Mouse (Mus musculus): ENCODE measurements at regions not wholly inside any gene's neighbourhood (a gene's known extent, or its start where the extent isn't known, plus 50 kb on each side); places are given as distances from the start of the nearest gene placed in this dataset.

DNA sequence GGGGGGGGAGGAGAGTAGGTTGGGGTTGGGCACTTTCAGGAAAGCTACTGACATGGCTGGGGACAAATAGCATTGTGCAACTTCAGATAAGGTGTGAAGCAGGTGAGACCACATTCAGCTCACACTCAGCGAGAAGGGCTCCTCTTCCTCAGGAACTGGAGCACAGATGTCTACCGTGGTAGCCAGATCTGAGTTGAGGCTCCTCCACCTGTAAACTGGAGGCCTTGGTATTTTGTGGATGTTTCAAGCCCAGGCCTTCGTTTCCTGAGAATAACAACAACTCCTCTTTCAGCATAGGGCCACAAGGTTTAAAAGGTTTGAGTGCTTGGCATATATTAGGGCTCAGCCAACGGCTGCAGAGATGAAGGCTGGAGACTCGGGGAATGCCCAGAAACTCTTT lies 232.9 kb downstream of the Rplp1 start:
- Histone ChIP-seq H3K27me3 (peaks cover 17% of the 10 kb centered on the region), H3K4me2 (no peak overlapping the region), H3K4me1 (replicated peaks) (peaks cover 35% of the 10 kb centered on the region), H3K9me3 (no peaks in the 10 kb centered on the region), H3K27ac (replicated peaks) (no peak overlapping the region), H3K9ac (no peak overlapping the region), H3K4me3 (no peak overlapping the region), H3K36me3 (no peaks in the 10 kb centered on the region)
- WGBS, result 74% methylated on average over 5 of the region's 5 CpGs
- ATAC-seq (ENCODE audit: low read depth), result no peak

DNA sequence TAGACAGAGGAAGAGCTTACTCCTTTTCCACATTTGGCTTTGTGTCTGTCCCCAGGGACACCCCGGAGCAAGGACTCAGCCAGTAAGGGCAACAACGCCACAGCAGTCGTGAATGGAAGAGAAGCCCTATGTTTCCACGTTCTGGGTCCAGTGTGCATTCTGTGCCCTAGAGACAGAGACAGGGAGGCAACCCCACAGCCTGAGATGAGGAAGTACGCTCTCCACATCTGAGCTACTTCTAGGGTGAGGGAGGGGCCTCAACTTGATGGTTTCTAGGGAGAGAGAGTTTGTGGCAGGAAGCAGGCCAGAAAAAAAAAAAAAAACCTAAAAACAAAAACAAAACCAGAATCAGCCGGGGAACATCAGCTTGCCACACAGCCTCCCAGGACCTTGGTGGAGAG lies 233.4 kb downstream of the Rplp1 start:
- Histone ChIP-seq H3K36me3 (no peaks in the 10 kb centered on the region), H3K9me3 (no peaks in the 10 kb centered on the region), H3K4me3 (no peak overlapping the region), H3K4me1 (replicated peaks) (peaks cover 40% of the 10 kb centered on the region), H3K27me3 (peaks cover 12% of the 10 kb centered on the region), H3K4me2 (no peak overlapping the region), H3K9ac (no peak overlapping the region), H3K27ac (replicated peaks) (no peak overlapping the region)
- no peak for ATAC-seq (ENCODE audit: low read depth)
- WGBS, result 45% methylated on average over 6 of the region's 6 CpGs

DNA sequence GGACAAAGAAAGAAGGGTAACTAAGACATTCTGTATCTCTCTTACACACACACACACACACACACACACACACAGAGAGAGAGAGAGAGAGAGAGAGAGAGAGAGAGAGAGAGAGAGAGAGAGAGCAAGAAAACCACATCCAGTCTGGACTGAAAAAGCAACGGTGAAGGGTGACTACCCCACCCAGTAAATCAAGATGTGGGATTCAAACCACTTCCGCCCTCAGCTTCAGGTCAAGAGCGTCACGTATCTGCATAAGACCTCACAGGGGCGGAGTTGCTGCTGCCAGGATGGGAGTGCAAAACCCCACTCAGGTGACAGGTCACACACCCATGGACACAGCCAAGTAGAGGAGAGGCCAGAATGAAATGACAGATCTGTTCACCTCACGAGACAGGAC lies 234.7 kb downstream of the Rplp1 start:
- 88% methylated on average over 6 of the region's 6 CpGs for WGBS
- H3K27ac ChIP-seq (replicated peaks), result no peak overlapping the region
- H3K36me3 ChIP-seq, result no peaks in the 10 kb centered on the region
- no peak for ATAC-seq (ENCODE audit: low read depth)
- H3K4me1 ChIP-seq (replicated peaks), result peaks cover 40% of the 10 kb centered on the region
- H3K4me3 ChIP-seq, result no peak overlapping the region
- no peak overlapping the region for H3K9ac ChIP-seq
- H3K9me3 ChIP-seq, result no peaks in the 10 kb centered on the region
- H3K27me3 ChIP-seq, result 0 out of 2 replicates have a peak, but pooled peaks cover 6% of the 10 kb centered on the region
- no peak overlapping the region for H3K4me2 ChIP-seq

DNA sequence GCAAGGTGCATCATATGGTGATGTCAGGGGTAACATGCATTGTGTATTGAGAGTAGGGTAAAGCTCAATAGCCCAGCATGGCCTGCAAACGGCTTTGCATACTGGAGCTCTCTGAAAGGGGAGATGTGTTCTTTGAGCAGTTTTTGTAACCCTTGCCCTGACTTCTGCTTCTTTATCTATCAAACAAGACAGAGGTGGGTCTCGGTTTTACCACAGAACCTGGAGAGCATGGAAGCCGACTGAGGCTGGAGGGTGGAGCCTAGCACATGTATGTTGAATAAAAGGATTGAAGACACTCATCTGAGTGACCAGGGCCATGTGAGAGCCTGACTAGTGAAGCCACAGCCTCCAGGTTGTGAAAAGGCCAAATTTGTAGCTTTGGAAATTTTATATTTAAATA lies 236.7 kb downstream of the Rplp1 start:
- Histone ChIP-seq H3K27ac (replicated peaks) (no peak overlapping the region), H3K27me3 (0 out of 2 replicates have a peak, but pooled peaks cover 8% of the 10 kb centered on the region), H3K4me1 (replicated peaks) (peaks cover 30% of the 10 kb centered on the region), H3K9me3 (no peaks in the 10 kb centered on the region), H3K4me3 (no peak overlapping the region), H3K36me3 (no peaks in the 10 kb centered on the region), H3K4me2 (no peak overlapping the region), H3K9ac (no peak overlapping the region)
- 68% methylated on average over 3 of the region's 3 CpGs for WGBS
- no peak for ATAC-seq (ENCODE audit: low read depth)

DNA sequence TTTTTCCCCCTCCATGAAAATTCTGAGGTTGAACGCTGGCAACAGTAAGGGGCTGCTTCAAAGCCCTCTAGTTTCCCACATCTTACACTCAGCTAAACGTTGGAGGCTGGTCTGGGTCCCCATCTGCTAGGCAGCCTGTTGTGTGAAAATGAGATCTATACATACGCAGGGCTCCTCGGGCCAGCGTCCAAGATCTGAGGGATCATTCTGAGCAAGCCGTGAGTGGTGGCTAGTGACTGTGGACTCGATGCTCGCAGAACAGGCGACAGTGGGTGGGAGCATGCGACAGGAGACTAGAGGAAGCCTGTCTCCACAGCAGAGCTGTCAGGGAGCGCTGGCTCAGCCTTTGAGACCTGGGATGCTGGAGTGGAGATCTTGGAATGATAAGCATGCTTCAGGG lies 237.3 kb downstream of the Rplp1 start:
- Histone ChIP-seq H3K4me1 (replicated peaks) (peaks cover 25% of the 10 kb centered on the region), H3K4me3 (no peak overlapping the region), H3K9me3 (no peaks in the 10 kb centered on the region), H3K4me2 (no peak overlapping the region), H3K9ac (no peak overlapping the region), H3K27ac (replicated peaks) (no peak overlapping the region), H3K36me3 (no peaks in the 10 kb centered on the region), H3K27me3 (0 out of 2 replicates have a peak, but pooled peaks cover 8% of the 10 kb centered on the region)
- no peak for ATAC-seq (ENCODE audit: low read depth)
- WGBS, result 69% methylated on average over 11 of the region's 11 CpGs

DNA sequence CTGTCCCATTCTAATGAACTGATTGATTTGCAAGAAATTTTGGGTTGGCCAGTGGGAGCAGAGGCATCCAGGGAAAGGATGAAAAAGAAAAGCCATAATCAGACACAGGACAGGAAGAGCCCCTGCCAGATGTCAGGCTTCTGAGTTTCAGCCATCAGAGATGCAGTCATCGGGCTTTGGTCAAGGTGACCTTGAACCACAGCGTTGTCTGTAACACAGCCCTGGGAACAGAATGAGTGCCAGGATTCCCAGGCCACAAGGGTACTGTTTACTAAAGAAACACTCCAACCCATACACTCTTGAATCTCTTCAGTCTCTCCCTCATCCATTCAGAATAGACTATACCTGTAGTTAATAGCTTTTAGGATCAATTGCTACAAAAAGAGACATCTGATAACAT lies 239.0 kb downstream of the Rplp1 start:
- no peak overlapping the region for H3K9ac ChIP-seq
- no peaks in the 10 kb centered on the region; the same call in 1 of the 2 replicates for H3K9me3 ChIP-seq
- peaks cover 19% of the 10 kb centered on the region for H3K4me1 ChIP-seq (replicated peaks)
- WGBS, result 83% methylated on average over 2 of the region's 2 CpGs
- H3K4me2 ChIP-seq, result no peak overlapping the region
- H3K27me3 ChIP-seq, result 0 out of 2 replicates have a peak, but pooled peaks cover 8% of the 10 kb centered on the region
- ATAC-seq (ENCODE audit: low read depth), result no peak
- no peak overlapping the region for H3K27ac ChIP-seq (replicated peaks)
- no peaks in the 10 kb centered on the region for H3K36me3 ChIP-seq
- no peak overlapping the region for H3K4me3 ChIP-seq

DNA sequence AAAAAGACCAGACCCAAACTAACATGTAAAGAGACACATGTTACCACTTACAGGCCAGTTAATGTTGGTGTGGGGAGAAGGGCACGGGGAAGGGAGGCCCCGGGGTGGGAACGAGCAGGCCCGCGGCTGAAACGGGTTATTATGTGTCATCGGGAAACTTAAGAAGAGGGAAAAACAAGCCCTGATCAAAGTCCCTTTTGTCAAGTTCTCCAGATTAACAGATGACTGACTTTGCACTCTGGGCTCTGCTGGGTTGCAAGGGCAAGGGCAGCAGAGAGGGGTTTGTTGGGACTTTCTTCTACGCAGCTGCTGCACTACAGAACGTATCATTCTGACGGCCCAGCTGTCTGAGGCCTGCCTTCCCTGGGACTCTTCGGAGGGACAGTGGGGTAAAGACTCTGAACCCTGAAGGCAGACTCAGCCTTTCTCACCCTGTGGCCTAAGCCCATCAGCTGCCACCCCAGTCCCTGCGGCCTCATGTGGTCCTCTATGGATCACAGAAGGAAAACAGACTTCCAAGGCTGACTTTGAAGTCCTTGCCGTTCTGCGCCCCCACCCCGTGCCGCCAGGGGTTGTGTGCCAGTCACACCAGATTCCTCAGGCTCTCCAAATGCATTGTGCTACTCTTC lies 240.7 kb downstream of the Rplp1 start:
- 50% methylated on average over 16 of the region's 16 CpGs for WGBS
- ATAC-seq (ENCODE audit: low read depth), result no peak

DNA sequence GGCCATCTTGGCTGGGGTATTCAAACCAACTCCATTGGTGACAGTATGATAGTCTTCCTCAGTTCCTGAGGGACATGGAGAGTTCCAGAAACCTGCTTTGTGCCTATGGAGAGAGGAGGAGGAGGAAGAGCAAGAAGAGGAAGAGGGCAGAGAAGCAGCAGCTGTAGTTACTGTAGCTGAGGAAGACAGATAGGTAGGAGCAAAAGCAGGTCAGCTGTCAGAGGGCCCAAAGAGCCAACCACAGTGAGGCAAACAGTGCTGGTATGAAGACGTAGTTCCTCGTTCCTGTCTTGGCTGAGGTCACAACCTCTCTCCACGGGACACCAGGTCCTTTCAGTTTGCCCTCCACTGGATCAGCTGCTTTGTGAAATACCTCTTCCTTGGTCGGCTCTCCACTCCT lies 243.4 kb downstream of the Rplp1 start:
- ATAC-seq (ENCODE audit: low read depth), result no peak
- 0 out of 2 replicates have a peak, but pooled peaks cover 8% of the 10 kb centered on the region for H3K27me3 ChIP-seq
- no peak overlapping the region for H3K27ac ChIP-seq (replicated peaks)
- no peaks in the 10 kb centered on the region; the same call in 1 of the 2 replicates for H3K9me3 ChIP-seq
- H3K36me3 ChIP-seq, result no peaks in the 10 kb centered on the region
- WGBS, result 77% methylated on average over 4 of the region's 4 CpGs
- no peak overlapping the region for H3K4me3 ChIP-seq
- peaks cover under 1% of the 10 kb centered on the region; the same call in 1 of the 2 replicates for H3K4me1 ChIP-seq (replicated peaks)
- no peak overlapping the region for H3K9ac ChIP-seq
- H3K4me2 ChIP-seq, result no peak overlapping the region

More for the DNA sequence above, 240.7 kb downstream of the Rplp1 start:
- Histone ChIP-seq H3K9ac (no peak overlapping the region), H3K4me2 (no peak overlapping the region), H3K27me3 (0 out of 2 replicates have a peak, but pooled peaks cover 8% of the 10 kb centered on the region), H3K9me3 (no peaks in the 10 kb centered on the region; the same call in 1 of the 2 replicates), H3K27ac (replicated peaks) (no peak overlapping the region), H3K4me1 (replicated peaks) (peaks cover 13% of the 10 kb centered on the region), H3K4me3 (no peak overlapping the region), H3K36me3 (no peaks in the 10 kb centered on the region)

DNA sequence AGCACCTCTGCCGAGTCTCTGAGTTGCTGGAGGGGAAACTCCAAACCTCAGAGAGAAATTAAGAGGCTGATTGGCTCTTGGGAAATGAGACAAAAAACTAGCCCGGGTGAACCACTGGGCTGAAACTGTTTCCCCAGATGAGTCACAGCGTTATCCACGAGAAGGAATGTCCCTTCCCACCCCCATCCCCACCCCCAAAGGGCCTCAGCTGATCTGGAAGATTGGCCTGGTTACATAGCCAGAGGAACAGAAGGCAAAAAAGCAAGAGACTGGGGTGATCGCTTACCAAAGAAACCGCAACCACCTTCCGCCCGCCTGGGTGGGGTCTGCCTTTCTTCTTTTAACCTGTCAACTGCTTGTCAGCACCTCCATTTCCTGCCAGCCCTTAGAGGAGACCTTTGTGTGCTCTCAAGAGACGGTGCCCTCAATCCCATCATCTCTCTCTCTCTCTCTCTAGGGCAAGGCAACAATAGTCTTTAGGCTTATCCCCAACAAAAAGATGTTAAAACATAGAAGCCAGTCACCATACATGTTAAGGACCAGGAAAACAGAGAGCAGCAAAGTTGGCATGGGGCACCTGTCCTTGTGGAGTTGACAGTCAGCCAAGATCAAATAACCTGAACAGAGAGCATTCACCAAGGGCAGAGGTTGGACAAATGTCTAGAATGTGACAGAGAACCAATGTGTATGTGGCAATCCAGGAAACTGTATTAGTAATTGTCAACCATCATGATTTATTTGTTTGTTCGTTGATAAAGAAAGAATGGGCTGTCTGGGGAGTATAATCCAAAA lies 244.4 kb downstream of the Rplp1 start:
- 44% methylated on average over 10 of the region's 10 CpGs for WGBS

DNA sequence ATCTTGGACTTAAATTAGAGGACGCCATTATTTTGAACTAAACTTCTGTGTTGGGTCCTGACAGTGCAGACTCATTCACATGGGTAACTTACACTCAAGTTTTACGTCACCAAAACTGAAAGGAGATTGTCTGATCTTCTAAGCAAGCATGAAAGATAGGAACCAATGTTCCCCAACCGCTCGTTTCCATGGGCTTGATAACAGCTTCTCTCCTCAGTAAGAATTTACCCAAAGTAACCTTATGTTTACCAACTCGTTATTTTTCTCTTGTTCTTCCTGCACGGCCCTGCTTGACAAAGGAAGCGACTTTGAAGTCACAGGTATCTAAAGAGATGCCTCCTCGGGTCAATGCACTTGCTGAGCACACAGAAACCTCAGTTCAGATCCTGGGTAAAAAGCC lies 245.6 kb downstream of the Rplp1 start:
- Histone ChIP-seq H3K9me3 (no peaks in the 10 kb centered on the region; the same call in 1 of the 2 replicates), H3K4me2 (no peak overlapping the region), H3K4me1 (replicated peaks) (no peaks in the 10 kb centered on the region), H3K4me3 (no peak overlapping the region), H3K27me3 (no peaks in the 10 kb centered on the region), H3K9ac (no peak overlapping the region), H3K36me3 (no peaks in the 10 kb centered on the region), H3K27ac (replicated peaks) (no peak overlapping the region)
- WGBS, result 87% methylated on average over 8 of the region's 8 CpGs
- ATAC-seq (ENCODE audit: low read depth), result no peak

More for the DNA sequence above, 244.4 kb downstream of the Rplp1 start:
- 0 out of 2 replicates have a peak, but pooled peaks cover 8% of the 10 kb centered on the region for H3K27me3 ChIP-seq
- H3K27ac ChIP-seq (replicated peaks), result no peak overlapping the region
- H3K36me3 ChIP-seq, result no peaks in the 10 kb centered on the region
- H3K4me2 ChIP-seq, result no peak overlapping the region
- H3K9ac ChIP-seq, result no peak overlapping the region
- H3K9me3 ChIP-seq, result no peaks in the 10 kb centered on the region; the same call in 1 of the 2 replicates
- no peak for ATAC-seq (ENCODE audit: low read depth)
- no peak overlapping the region for H3K4me3 ChIP-seq
- H3K4me1 ChIP-seq (replicated peaks), result no peaks in the 10 kb centered on the region

DNA sequence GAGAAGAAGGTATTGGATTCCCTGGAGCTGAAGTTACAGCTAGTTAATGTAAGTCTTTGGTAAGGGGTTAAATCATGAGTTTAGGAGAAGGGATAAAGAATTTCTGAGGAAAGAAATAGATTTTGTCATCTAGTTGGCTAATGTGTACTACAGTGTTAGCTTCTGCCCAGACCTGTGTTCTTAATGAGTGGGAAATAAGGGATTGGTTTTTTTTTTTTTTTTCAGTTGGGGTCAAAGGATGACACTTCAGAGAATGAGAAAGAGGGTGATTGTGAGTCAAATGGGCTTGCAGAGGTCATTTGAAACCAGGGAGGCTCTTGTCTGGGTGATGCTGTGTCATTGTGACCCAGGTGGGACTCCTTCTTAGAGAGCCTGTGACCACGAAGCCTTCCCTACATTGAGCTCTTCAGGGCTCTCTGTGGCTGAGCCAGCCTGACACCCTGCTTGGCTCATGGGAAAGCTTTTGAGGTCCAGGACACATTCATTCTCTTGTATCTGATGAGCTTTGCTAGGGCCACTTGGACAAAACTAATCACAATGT lies 246.1 kb downstream of the Rplp1 start:
- ATAC-seq (ENCODE audit: low read depth), result no peak
- Histone ChIP-seq H3K9me3 (no peaks in the 10 kb centered on the region; the same call in 1 of the 2 replicates), H3K4me1 (replicated peaks) (no peaks in the 10 kb centered on the region), H3K27me3 (no peaks in the 10 kb centered on the region), H3K9ac (no peak overlapping the region), H3K36me3 (no peaks in the 10 kb centered on the region), H3K27ac (replicated peaks) (no peak overlapping the region), H3K4me2 (no peak overlapping the region), H3K4me3 (no peak overlapping the region)
- 80% methylated on average over 1 of the region's 1 CpGs for WGBS

DNA sequence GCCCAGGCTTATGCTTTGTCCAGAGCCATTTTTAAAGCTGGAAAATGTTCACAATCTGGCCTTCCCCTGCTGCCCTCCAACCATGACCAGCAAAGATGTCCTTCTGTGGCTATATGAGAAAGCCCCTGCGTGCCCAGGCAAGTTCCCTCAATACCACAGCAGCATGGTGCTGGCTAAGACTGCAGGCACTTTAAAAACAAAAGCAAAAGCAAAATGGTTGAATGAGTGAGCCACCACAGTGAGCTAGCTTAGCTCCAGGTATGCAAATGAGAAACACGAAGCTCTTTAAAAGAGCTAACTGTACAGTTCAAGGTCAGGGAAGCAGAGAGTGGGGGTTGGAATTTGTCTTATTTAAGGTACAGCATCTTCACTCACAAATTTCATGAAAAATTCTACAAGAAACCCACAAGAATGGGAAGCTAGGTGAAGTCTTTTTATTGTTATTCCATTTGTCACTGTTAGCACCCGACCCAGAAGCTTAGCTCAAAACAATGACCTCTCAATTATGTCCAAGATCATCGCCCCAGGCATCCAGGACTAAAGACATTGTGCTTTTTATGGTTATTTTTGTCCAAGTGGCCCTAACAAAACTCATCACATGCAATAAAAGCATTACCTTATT lies 246.8 kb downstream of the Rplp1 start:
- no peak for ATAC-seq (ENCODE audit: low read depth)
- 60% methylated on average over 4 of the region's 4 CpGs for WGBS
- Histone ChIP-seq H3K9ac (no peak overlapping the region), H3K4me3 (no peak overlapping the region), H3K9me3 (no peaks in the 10 kb centered on the region; the same call in 1 of the 2 replicates), H3K4me2 (no peak overlapping the region), H3K36me3 (no peaks in the 10 kb centered on the region), H3K27ac (replicated peaks) (no peak overlapping the region), H3K4me1 (replicated peaks) (no peaks in the 10 kb centered on the region), H3K27me3 (no peaks in the 10 kb centered on the region)

All from neural tube, embryonic 13.5 days (tissue).